Mouse (Mus musculus) ES-Bruce4 (cell line): ENCODE data around the gene Ergic3. TPM values are rescaled to one million over a fixed set of nuclear protein-coding genes. Genes with fewer than 3 reads are reported as not detected.

Source experiments
- H3K27ac ChIP-seq: 2 replicates; pipeline ENCODE4 v1.5.1; 2012; ENCODE audit warnings: low read length, inconsistent platforms; ENCODE audit not compliant: insufficient read depth
- H3K27me3 ChIP-seq: 2 replicates; pipeline ENCODE4 v1.6.1; 2012; ENCODE audit warnings: mild to moderate bottlenecking, low read length, inconsistent platforms; ENCODE audit not compliant: control insufficient read depth, poor library complexity, insufficient read depth, severe bottlenecking
- H3K36me3 ChIP-seq: 2 replicates; pipeline ENCODE4 v1.6.1; 2012; ENCODE audit warnings: inconsistent platforms, mild to moderate bottlenecking, low read length, moderate library complexity; ENCODE audit not compliant: control insufficient read depth, poor library complexity, insufficient read depth, severe bottlenecking
- H3K4me1 ChIP-seq: one replicate; pipeline ENCODE4 v1.8.1; 2011; ENCODE audit warnings: low read length; ENCODE audit not compliant: control insufficient read depth, insufficient read depth
- H3K4me3 ChIP-seq: 2 replicates; pipeline ENCODE4 v1.5.1; 2011; ENCODE audit warnings: low read depth, mild to moderate bottlenecking, low read length
- H3K9ac ChIP-seq: 2 replicates; pipeline ENCODE4 v1.6.1; 2012; ENCODE audit warnings: low read depth, mild to moderate bottlenecking, inconsistent platforms; ENCODE audit not compliant: poor library complexity, severe bottlenecking
- H3K9me3 ChIP-seq: replicated peaks from 2 replicates; pipeline ENCODE4 v1.6.1; 2012; ENCODE audit warnings: mild to moderate bottlenecking, low read length, inconsistent platforms; ENCODE audit not compliant: control insufficient read depth, poor library complexity, insufficient read depth, severe bottlenecking
- CTCF ChIP-seq: IDR thresholded peaks from one replicate; pipeline ENCODE4 v1.8.1; 2011; ENCODE audit warnings: low read depth, low read length
- EP300 ChIP-seq: IDR thresholded peaks from 2 replicates; pipeline ENCODE4 v1.6.1; 2011; ENCODE audit warnings: low read depth, low read length; ENCODE audit not compliant: insufficient read depth
- POLR2A ChIP-seq: IDR thresholded peaks from one replicate; pipeline ENCODE4 v1.8.1; 2011; ENCODE audit warnings: low read length; ENCODE audit not compliant: insufficient read depth
- polyA plus RNA-seq: library from polyadenylated mRNA; stranded (reverse); fragments of >200 nt; gene quantifications from 2 replicates; pipeline ENCODE4 v1.2.4, GENCODE M21; 2011; ENCODE audit warnings: low read depth; ENCODE audit not compliant: missing spikeins, insufficient read depth, insufficient read length

Gene Ergic3
- polyA plus RNA-seq, 1 experiment = 72.2 TPM

- H3K4me3 ChIP-seq = no peak overlapping the region
- H3K9ac ChIP-seq = no peak overlapping the region
- peaks cover 6% of the 10 kb centered on the region; the same call in 1 of the 2 replicates for H3K36me3 ChIP-seq
- H3K4me1 ChIP-seq = no peaks in the 10 kb centered on the region
- H3K27ac ChIP-seq = no peak overlapping the region
- no peaks in the 10 kb centered on the region for H3K27me3 ChIP-seq
- H3K9me3 ChIP-seq = no peaks in the 10 kb centered on the region
- no peak for TF ChIP-seq POLR2A
- no peak for TF ChIP-seq EP300
- no peak for TF ChIP-seq CTCF
Measured at GRCm38 (mm10) chr2:156018106-156018505, 10.3 kb downstream of the Ergic3 start.

- no peaks in the 10 kb centered on the region for H3K27me3 ChIP-seq
- H3K9ac ChIP-seq = no peak overlapping the region
- H3K9me3 ChIP-seq = no peaks in the 10 kb centered on the region
Measured at GRCm38 (mm10) chr2:156021219-156021618, 13.4 kb downstream of the Ergic3 start.

GRCm38 (mm10) chr2:156021765-156022164 is 13.9 kb downstream of the Ergic3 start:
- H3K9me3 ChIP-seq = no peaks in the 10 kb centered on the region

More at GRCm38 (mm10) chr2:156021219-156021618, 13.4 kb downstream of the Ergic3 start:
- no peak overlapping the region for H3K4me3 ChIP-seq
- TF ChIP-seq POLR2A (no peak), CTCF (no peak), EP300 (no peak)
- no peak overlapping the region for H3K27ac ChIP-seq
- no peaks in the 10 kb centered on the region for H3K4me1 ChIP-seq
- H3K36me3 ChIP-seq = peaks cover 6% of the 10 kb centered on the region; the same call in 1 of the 2 replicates

GRCm38 (mm10) chr2:156025482-156025881 is 17.6 kb downstream of the Ergic3 start:
- H3K27me3 ChIP-seq = no peaks in the 10 kb centered on the region
- TF ChIP-seq EP300 (no peak), POLR2A (no peak), CTCF (no peak)
- no peaks in the 10 kb centered on the region for H3K36me3 ChIP-seq
- H3K9me3 ChIP-seq = no peaks in the 10 kb centered on the region
- H3K4me1 ChIP-seq = no peaks in the 10 kb centered on the region
- H3K4me3 ChIP-seq = no peak overlapping the region
- H3K27ac ChIP-seq = no peak overlapping the region
- no peak overlapping the region for H3K9ac ChIP-seq

More at GRCm38 (mm10) chr2:156021765-156022164, 13.9 kb downstream of the Ergic3 start:
- Histone ChIP-seq H3K4me1 (no peaks in the 10 kb centered on the region), H3K27ac (no peak overlapping the region), H3K36me3 (0 out of 2 replicates have a peak, but pooled peaks cover 2% of the 10 kb centered on the region), H3K9ac (no peak overlapping the region), H3K27me3 (no peaks in the 10 kb centered on the region), H3K4me3 (no peak overlapping the region)
- TF ChIP-seq CTCF = no peak
- TF ChIP-seq POLR2A = no peak
- TF ChIP-seq EP300 = no peak

GRCm38 (mm10) chr2:156039390-156039789 is 31.5 kb downstream of the Ergic3 start:
- Histone ChIP-seq H3K27me3 (no peaks in the 10 kb centered on the region), H3K36me3 (no peaks in the 10 kb centered on the region), H3K27ac (no peak overlapping the region), H3K4me3 (no peak overlapping the region), H3K9me3 (no peaks in the 10 kb centered on the region), H3K4me1 (no peaks in the 10 kb centered on the region), H3K9ac (no peak overlapping the region)
- TF ChIP-seq POLR2A = no peak
- no peak for TF ChIP-seq CTCF
- TF ChIP-seq EP300 = no peak

- Histone ChIP-seq H3K27ac (no peak overlapping the region), H3K9ac (no peak overlapping the region), H3K4me1 (no peaks in the 10 kb centered on the region), H3K9me3 (no peaks in the 10 kb centered on the region), H3K27me3 (no peaks in the 10 kb centered on the region), H3K4me3 (no peak overlapping the region), H3K36me3 (no peaks in the 10 kb centered on the region)
- TF ChIP-seq CTCF (no peak), POLR2A (no peak), EP300 (no peak)
Measured at GRCm38 (mm10) chr2:156042903-156043302, 35.1 kb downstream of the Ergic3 start.
